Mouse (Mus musculus) brain, embryonic 14.5 days (tissue): ENCODE results near the gene Tob2.

Source experiments
- CTCF ChIP-seq: fragments of 200-500 bp; IDR thresholded peaks from 2 replicates; pipeline ENCODE4 v1.5.1; 2012; ENCODE audit warnings: inconsistent platforms, mild to moderate bottlenecking, moderate library complexity, borderline replicate concordance; ENCODE audit not compliant: insufficient read depth, insufficient read length; ENCODE audit errors: extremely low read depth
- POLR2A ChIP-seq: fragments of 200-500 bp; IDR thresholded peaks from 2 replicates; pipeline ENCODE4 v1.6.1; 2012; ENCODE audit warnings: mild to moderate bottlenecking, inconsistent platforms, borderline replicate concordance; ENCODE audit not compliant: poor library complexity, insufficient read depth, insufficient read length, severe bottlenecking; ENCODE audit errors: extremely low read depth

DNA sequence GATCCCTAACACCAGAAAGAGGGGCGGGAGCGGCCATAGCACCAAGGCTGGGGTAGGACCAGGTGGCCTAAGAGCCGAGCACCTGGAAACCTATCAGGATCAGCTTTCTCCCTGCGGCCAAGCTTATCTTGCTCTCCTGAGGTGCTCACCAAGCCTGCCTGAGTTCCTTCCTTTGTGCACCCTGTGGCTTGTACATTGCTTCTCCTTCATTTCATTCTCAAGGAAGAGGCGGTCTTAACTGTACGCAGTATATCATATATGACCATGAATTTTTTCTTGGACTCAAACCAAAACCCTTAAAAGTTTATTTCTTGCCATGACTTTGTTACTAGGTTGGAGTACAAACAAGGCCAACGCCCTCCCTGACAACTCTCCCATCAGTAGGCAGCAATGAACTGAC is 5.6 kb upstream of the Tob2 start:
- no peak for TF ChIP-seq CTCF
- no peak for TF ChIP-seq POLR2A
